Mouse (Mus musculus) forelimb bud, embryonic 11.5 days (tissue): ENCODE results near the gene F2rl2.

Experiments used
- DNase-seq: peaks from one replicate; pipeline ENCODE4 v3.0.0-alpha.2; 2012; ENCODE audit warnings: low read depth, low spot score

The F2rl2 gene

DNA sequence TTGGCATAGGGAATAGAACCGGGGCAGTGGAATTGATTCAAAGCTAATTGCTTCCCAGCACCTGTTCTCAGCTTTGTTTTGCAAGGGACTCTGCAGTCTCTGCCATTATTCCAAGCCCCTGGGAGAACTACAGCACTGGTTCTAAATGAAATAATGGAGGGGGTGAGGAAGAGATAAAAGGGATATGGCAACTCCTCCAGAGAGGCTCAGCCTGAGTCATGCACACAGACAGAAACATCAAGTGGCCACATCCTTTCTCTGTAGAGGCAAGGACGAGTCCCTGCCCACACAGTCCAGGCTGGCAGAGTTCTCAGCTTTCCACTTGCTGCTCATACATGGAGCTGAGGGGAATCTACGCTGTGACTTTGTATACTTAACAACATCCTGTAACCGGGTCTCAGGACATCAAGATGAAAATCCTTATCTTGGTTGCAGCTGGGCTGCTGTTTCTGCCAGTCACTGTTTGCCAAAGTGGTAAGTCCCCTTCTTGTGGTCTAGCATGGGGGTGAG lies at the start of gene F2rl2:
F2rl2 (plus strand) TSS at position 200 of the 510 bp plus-strand sequence.
- no peak for DNase-seq

DNA sequence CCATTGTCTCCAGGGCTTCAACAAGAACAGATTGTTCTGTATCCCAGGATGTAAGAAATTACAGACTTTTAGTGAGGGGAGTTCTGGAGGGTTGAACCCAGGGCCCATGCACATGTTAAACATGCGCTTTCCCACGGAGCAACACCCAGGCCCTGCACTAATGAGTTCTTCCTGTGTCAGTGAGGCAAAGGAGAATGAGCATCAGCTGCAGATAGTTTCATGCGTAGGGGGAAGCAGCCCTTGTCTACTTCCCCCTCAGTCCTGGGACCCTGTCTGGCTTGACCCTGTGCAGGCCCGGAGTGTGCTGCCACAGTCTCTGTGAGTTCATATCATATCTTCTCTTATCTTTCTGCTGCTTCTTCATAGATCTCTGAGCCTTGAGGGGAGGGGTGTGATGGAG lies 49.4 kb upstream of the F2rl2 start:
- no peak for DNase-seq

DNA sequence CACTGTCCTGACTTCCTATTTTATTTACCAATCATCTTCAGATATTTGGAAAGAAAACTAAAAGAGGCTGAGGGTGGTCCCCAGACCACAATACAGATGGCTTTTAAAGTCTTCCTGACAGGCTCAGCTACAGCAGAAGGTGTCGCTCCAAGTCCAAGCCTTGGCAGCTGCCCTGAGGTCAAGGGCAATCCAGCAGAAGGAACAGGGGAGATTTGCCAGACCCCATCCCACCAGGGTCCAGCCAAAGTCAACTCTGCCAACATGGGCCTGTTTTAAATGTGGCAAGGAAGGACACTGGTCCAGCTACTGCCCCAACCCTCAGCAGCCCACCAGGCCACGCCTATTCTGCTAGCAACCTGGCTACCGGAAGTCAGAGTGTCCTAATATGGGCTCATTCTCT lies 46.7 kb upstream of the F2rl2 start:
- no peak for DNase-seq

DNA sequence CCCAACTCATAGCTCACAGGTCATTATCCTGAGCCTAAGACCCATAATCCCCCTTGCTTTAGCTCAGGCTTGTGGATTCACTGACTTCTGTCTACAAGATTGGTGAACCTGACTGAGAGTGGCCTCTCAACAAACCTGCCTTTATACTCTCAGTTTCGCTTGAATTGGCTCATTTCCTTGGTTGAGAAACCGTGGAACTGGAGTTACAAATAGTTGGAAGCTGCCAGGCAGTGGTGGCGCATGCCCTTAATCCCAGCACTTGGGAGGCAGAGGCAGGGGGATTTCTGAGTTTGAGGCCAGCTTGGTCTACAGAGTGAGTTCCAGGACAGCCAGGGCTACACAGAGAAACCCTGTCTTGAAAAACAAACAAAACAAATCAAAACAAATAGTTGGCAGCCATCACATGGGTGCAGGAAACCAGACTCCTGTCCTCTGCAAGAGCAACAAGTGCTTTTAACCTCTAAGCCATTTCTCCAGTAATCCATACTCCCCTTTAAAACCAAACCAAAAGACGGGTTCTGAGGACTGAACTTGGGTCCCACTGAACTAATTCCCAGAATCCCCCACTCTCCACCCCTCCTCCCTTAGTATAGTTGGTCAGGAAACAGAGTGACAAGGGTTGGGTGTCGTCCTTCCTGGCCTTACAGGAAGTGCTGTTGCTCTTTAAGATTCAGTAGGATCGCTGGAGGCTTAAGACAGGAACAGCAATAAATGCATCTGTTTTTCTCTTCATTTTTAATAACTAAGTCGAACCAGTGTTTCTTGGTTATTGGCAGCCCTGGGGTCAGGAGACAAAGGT lies 44.6 kb upstream of the F2rl2 start:
- no peak for DNase-seq

DNA sequence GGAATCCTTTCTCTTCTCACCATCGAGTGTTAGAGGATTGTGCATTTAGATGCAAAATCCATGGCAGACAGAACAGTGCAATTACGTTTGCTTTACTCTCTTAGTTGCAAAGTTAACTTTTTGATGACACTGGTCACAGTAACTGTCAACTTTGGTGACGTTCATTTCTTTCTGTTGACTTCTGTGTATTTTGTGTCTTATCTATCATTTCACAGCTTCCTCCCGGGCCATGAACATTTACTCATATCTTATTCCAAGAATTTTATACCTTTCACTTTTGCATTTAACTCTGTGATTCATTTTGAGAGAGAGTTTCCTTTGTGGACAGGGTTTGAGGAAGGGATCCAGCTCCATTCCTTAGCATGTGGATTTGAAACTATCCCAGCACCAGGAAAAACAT lies 43.0 kb upstream of the F2rl2 start:
- no peak for DNase-seq

DNA sequence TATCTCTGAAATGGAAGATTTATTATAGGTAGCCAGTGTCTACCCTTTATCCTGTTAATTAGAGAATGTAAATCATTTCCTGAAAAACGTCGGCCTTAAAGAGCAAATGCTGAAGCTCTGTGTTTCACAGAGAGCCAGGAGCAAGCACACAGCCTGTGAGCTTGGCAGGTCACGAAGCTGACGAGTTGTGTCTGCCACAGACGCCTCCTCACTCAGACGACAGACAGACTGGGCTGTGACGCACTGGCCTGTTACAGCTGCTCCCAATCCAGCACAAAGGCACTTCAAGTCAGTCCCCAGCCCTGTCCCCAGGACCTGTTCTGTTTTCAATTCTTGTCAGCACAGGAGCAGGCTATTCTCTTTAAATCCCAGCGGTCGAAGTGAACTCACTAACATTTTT lies 41.4 kb upstream of the F2rl2 start:
- no peak for DNase-seq

DNA sequence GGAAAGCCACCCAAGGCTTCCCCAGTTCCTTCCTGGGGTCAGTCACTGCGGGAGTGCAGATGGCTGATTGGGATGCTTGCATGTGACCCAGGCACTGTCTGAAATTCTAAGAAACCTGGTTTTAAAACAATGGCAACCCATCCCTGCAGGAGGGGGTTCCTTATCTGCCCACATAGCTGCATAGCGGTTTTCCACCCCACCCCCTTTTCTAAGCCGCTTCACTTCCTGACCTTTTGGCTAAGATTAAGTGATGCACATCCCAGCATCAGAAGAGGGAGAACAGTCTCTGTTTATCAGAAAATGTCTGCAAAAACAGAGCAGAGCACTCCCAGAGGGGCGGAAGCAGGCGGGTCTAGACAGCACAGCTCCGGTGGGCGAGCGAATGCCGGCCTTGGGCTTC lies 39.5 kb upstream of the F2rl2 start:
- DNase-seq = no peak

DNA sequence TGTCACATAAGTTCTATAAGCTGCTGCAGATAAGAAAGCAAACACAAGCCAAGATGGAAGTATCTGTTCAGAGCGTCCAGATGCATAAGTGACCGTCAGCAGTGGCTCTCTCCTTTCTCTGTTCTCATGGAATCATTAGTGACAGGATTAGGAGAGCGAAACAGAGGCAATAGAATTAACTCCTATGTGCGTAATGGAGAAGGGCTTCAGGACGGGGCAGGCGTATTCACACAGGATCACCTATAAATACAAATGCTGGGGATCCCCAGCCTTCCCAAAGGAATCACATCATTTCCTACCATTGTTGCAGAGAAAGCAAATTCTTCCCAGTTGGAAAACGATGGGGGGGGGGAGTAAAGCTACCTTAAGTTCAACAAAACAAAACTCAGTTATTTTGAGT lies 37.2 kb upstream of the F2rl2 start:
- DNase-seq = no peak

DNA sequence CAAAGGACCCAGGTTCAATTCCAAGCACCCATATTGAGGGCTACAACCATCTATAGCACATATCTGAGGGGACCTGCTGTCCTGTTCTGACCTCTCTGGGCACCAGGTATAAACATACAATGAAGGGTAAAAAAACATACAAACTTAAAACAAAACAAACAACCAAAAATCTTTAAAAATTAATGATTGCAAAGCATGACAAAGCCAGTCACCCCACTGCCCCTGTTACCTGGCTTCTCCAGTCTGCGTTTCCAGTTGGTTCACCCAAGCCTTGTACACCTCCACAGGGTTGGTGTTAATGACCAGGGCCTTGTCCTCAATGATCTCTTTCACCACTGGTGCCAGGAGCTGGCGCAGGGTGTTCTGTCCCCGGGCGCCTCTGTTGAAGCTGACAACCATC lies 32.8 kb upstream of the F2rl2 start:
- no peak for DNase-seq

DNA sequence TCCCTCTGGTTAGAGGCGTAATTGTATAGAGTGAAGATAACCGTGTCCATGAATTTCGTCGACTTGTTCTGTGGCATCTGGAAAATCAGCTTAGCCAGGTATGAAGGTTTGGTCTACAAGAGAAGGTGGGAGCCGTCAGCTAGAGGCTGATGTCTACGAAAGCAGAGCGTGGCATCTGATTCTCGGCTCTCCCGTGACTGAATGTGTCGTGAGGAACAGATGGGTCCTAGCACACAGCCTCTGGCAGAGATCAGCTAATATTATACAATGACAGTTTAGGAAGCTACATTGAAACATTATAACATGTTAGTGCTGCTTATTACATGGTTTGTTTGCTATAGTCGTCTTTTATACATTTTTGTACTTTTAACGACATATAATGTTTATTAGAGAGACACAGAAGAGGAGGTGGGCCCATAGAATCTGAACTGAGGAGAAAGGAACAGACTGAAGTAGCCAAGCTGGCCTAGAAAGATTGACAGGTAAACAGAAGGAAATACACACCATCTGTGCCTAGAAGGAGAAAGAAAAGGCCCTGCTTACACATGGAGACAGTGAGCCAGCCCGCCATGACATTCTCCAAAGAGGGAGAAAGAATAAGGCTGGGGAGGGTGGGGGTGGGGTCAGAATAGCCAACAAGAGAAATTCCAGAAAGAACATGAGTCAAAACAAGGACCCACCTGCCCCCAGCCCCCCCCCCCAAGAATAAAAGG lies 30.9 kb upstream of the F2rl2 start:
- DNase-seq = no peak

DNA sequence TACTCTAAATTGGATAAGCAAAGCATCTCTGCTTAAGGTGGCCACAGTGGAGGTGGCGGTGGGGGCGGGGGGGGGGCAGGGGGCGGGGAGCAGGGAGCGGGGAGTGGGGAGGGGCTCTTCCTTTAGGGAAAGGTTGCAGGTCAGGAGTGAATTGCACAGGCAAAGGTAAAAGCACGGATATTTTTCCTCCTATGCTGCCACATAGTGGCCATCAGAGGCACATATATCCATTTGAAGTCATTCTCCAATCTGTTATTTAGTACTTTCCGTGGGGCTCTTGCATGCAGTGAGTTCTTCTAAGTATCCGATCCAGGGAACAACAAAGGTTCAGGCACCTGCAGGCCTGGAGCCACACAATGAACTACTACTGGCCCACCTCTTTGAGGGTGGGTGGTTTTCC lies 29.4 kb upstream of the F2rl2 start:
- no peak for DNase-seq

DNA sequence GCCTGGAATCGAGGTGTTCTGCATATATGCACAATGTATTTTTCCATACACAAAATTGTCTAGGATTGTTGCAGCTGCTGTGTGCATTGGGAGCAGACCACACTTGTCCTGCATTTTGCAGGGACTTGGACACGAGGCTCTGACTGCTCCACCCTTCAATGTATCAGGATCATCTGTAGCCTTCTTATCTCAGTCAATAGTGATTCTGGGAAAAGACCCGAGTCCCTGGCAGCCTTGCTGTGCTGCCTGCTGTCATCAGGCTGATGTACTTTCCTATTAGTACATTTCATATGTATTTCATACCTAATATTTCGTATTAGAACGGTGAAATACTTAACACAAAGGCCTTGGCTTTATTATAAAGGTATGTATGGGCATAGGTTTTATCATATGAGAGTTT lies 26.1 kb upstream of the F2rl2 start:
- no peak for DNase-seq

DNA sequence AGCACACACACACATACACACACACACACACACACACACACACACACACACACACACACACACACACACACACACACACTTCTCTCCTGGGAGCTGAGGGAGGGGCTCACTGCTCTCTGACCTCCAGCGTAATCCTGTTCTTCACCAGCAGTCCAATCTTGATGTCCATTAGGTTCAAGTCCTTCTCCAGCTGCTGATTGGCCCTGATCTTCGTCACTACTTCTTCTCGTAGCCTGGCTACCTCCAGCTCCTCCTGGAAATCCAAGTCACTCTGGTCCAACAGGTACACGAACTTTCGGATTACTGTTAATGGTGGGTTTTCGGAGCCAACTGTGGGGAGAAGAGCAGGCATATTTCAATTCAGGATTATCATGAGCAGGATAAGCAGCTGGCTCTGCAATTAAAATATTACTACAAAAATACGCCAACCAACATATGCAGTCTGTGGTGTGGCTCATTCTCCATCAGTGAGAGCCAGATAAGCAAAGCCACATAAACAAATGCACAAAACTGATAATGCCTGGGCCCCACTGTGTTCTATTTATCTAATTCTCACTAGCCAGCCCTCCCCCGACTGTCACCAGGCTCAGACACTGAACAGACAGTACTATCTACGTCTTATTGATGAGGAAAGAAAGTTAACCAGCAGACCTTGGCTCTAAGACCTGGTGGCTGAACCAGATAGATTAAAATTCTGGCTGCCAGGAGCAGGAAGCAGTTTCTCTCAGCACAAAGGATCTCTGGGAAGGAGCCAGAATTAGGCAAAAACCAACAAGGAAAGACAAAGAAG lies 25.4 kb upstream of the F2rl2 start:
- DNase-seq = no peak

DNA sequence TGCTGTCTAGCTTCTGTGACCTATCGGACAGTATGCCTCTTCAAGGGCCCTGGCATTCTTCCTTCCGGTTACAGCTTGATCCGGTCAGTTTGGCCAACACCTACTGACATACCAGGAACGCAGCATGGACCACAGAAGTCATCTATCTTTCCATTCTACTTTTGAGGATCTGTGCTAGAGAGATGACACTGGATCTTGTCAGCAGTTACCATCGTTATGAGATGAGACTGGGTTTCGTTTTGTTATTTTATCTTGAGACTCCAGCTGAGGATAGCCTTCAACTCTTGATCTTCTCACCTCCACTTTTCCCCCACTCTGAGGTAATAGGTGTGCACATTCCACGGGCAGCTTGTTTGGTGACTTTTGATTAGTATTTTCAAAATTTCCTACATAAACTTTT lies 24.3 kb upstream of the F2rl2 start:
- no peak for DNase-seq

DNA sequence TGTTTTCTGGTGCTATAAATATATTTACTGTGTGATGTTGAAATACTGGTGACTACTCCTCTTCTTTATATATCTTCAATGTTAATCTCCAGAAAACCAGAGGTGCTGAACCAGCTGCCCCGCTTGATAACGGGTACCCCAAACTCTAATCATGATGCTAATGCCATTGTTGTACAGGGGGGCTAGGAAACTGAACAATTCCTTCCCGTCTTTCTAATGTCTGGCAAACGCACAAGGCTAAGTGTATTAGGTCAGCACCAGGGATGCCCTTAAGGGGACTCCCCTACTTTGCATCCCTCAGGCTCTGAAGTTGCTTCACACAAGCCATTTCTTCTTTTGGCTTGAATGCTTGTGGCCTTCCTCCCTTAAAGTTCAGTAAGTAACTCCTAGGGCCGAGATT lies 17.6 kb upstream of the F2rl2 start:
- DNase-seq = no peak

DNA sequence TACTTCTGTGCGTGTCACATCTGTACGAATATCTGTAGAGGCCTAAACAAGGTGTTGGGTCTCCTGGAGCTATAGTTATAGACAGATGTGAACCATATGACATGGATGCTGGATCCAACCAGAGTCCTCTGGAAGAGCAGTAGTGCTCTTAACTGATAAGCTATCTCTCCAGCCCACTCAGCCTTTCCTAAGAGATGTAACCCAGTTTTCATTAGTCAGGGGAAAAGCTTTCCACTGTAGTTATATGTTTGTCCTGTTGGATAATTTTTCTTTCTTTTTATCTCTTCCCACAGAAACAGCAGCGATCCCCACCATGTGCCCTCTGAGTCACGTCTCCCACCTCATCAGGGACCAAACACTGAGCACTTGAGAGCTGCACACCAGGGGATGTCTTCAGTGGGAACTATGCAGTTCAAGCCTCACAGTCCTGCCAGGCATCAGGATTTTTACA lies 17.1 kb upstream of the F2rl2 start:
- no peak for DNase-seq

DNA sequence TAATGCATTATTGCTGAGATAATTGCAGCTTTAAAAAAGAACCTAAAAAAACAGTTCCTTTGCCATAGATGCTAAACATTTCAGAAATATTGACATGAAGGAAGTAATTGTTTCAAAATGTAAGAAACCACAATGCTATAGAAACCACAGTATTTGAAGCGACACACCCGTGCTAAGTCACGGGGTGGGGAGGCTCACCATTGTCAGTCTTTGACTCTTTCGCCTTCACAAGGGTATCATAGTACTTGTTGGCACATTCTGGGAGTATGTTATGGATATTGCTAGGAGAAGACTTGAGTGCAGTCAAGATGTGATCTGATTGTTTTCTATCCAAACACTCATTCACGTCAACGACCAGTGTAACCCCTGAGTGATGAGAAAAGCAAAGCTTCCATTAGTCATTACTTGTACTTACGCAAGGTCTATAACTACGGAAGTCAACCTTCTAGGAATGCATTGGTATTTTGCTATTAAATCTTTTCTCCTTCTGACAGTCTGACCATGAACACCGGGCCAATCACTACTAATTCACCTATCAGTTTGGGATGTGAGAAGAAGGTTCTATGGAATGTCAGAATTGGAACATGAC lies 11.9 kb upstream of the F2rl2 start:
- no peak for DNase-seq

DNA sequence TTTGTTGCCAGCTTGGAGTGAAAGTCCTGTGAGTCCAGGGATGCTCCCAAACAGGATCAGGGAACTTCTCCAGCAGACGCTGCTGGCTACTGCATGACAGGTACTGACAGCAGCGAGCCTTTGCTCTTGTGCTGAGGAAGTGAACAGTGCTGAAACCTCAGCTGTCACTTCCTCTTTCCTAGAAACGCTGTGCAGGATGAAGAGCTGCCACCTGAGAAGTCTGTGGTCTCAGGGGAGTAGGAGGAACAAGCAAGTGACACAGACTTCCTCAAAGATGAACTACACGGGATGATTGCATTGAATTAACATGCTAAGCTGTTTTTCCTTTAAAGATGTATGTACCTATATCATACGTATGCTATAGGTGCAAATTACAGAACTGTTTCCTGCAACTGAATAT lies 10.9 kb upstream of the F2rl2 start:
- DNase-seq = no peak

DNA sequence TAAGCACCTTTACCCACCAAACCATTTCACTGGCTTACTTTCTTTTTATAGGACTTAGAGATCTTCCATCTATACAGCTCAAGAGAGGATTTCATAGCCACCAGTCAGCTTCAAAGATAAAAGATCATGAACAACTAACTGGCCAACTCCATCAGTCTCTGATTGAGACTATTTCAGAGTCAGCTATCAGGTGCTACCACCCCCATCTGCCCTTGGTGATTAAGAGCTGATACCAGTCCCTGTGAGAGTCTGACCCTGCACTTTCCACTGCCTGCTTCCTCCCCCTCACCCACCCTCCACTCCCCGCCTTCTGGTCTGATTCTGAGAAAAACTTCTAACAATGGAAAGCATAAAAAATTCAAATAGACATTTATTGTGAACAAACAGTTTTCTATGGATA lies 8.1 kb upstream of the F2rl2 start:
- DNase-seq = no peak

DNA sequence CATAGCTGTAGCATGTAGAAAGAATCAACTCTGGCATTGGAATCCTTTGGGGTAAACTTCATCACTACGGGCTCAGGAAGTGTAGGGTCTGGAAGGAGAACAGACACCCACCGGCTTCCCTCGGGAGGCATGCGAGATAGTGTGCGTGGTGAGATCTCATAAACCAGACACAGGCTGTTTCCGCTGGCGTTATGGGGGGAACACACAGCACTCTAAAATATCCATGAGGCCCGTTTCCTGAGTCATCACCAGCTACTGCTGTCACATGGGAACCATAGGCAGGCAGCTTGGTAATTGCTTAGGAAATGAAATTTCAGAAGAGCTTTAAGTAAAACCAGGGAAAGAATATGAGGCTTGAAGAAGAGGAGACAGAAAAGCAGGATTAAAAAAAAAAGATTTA lies 4.5 kb upstream of the F2rl2 start:
- no peak for DNase-seq

DNA sequence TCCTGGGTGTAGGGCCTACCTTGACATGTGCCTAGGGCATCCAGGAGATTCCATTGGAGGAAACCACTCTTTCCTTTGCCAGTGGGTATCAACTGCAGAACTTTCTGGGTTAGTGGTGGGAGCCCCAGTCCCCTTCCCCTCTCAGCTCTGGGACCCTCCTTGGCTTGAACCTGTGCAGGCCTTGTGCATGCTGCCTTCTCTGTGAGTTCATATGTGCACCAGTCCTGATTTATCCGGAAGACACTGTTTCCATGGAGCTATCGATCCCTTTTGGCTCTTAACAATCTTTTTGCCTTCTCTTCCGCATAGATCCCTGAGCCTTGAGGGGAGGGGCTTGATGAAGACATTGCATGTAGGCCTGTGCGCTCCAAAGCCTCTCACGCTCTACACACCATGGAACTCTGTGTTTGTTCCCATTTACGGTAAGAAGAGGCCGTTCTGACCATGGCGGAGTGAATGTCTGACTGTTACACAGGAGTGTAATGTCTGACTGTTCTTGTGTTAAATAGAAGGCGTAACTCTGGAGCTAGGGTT lies 466 bp upstream of the F2rl2 start:
- DNase-seq = no peak

DNA sequence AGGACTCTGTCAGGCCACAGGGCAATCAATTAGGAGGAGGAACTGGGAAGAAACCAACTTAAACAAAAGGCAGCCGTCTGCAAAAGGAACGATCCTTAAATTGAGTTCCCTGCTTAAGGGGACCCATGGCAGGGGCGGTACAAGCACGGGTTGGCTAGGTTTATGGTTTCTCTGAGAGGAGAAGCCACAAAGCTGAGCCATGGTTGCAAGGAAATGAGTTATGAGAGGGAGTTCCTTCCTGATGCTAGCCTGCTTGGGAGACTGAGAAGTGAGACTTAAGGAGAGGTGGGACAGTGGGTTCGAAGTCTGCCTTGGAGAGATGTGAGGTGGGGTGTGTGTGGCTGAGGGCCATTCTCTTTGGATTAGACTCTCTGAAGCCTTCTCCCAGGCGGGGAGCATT lies 1.2 kb downstream of the F2rl2 start:
- DNase-seq = no peak
